Mouse (Mus musculus) neural tube, embryonic 13.5 days (tissue): ENCODE results near the gene Amer2. TPM values are rescaled to one million over a fixed set of nuclear protein-coding genes. Genes with fewer than 3 reads are reported as not detected.
A peak's percentile ranks its signal among the peaks of the same experiment; 100 is the strongest.

Experiments used
- ATAC-seq: fragments of 200-750 bp; cut with Nextera tagmentation; 2 replicates; pipeline ENCODE4 v1.8.0; 2017; ENCODE audit warnings: low read depth, mild to moderate bottlenecking, moderate TSS enrichment, moderate library complexity
- H3K27ac ChIP-seq: fragments of 300-500 bp; sonication (generic); replicated peaks from 2 replicates; pipeline ENCODE4 v1.5.1; 2015; ENCODE audit warnings: moderate library complexity, mild to moderate bottlenecking, inconsistent platforms
- H3K27me3 ChIP-seq: fragments of 300-500 bp; sonication (generic); 2 replicates; pipeline ENCODE4 v1.6.1; 2015; ENCODE audit warnings: mild to moderate bottlenecking, inconsistent platforms
- H3K36me3 ChIP-seq: fragments of 300-500 bp; sonication (generic); 2 replicates; pipeline ENCODE4 v1.6.1; 2015; ENCODE audit warnings: mild to moderate bottlenecking, inconsistent platforms
- H3K4me1 ChIP-seq: fragments of 300-500 bp; sonication (generic); replicated peaks from 2 replicates; pipeline ENCODE4 v1.6.1; 2015; ENCODE audit warnings: inconsistent platforms
- H3K4me2 ChIP-seq: fragments of 300-500 bp; sonication (generic); 2 replicates; pipeline ENCODE4 v1.6.1; 2015; ENCODE audit warnings: inconsistent platforms, mild to moderate bottlenecking, moderate library complexity
- H3K4me3 ChIP-seq: fragments of 300-500 bp; sonication (generic); 2 replicates; pipeline ENCODE4 v1.5.1; 2015; ENCODE audit warnings: mild to moderate bottlenecking, inconsistent platforms
- H3K9ac ChIP-seq: fragments of 300-500 bp; sonication (generic); 2 replicates; pipeline ENCODE4 v1.6.1; 2015; ENCODE audit warnings: moderate library complexity, mild to moderate bottlenecking, inconsistent platforms
- H3K9me3 ChIP-seq: fragments of 300-500 bp; sonication (generic); 2 replicates; pipeline ENCODE4 v1.6.1; 2016; ENCODE audit warnings: inconsistent platforms
- WGBS: fragments of 180-500 bp; shearing (Covaris S2); methylation state at CpG from one replicate; pipeline ENCODE4 v1.1.7; 2015; 5-methylcytosine and 5-hydroxymethylcytosine counted together
- polyA plus RNA-seq: library from polyadenylated mRNA; unstranded; fragments of >200 nt; fragmentation: Nextera tagmentation; extraction: Ambion mirVana; gene quantifications from 2 replicates; pipeline ENCODE4 v1.2.1, GENCODE M21; 2015

The Amer2 gene
- polyA plus RNA-seq, 1 experiment from 2014 or later, result 26.7 TPM

GRCm38 (mm10) chr14:60378057-60378565, 5.1 kb downstream of the Amer2 start:
- Histone ChIP-seq H3K4me1 (peaks cover 47% of the 10 kb centered on the region), H3K4me3 (peak overlapping the region; percentile 76), H3K9me3 (no peaks in the 10 kb centered on the region), H3K4me2 (peak overlapping the region; percentile 94), H3K27me3 (peaks cover 6% of the 10 kb centered on the region; the same call in 1 of the 2 replicates), H3K36me3 (no peaks in the 10 kb centered on the region), H3K27ac (peak overlapping the region; percentile 97), H3K9ac (peak overlapping the region; percentile 96)
- under 1% methylated on average over 53 of the region's 53 CpGs for WGBS
- ATAC-seq, result peak; percentile 95

- Histone ChIP-seq H3K4me2 (peak overlapping the region; percentile 94), H3K4me3 (peak overlapping the region; percentile 76), H3K9ac (peak overlapping the region; percentile 96), H3K27ac (peak overlapping the region; percentile 97), H3K27me3 (peaks cover 6% of the 10 kb centered on the region; the same call in 1 of the 2 replicates), H3K4me1 (peaks cover 53% of the 10 kb centered on the region), H3K36me3 (no peaks in the 10 kb centered on the region), H3K9me3 (no peaks in the 10 kb centered on the region)
- under 1% methylated on average over 70 of the region's 77 CpGs for WGBS
- ATAC-seq, result peak; percentile 79
These were observed 5.7 kb downstream of the Amer2 start for GRCm38 (mm10) chr14:60378566-60379322.

- ATAC-seq, result no peak
- Histone ChIP-seq H3K4me3 (peak overlapping the region; percentile 76), H3K27me3 (peaks cover 6% of the 10 kb centered on the region; the same call in 1 of the 2 replicates), H3K4me2 (peak overlapping the region; percentile 94), H3K4me1 (peaks cover 60% of the 10 kb centered on the region), H3K9me3 (no peaks in the 10 kb centered on the region), H3K27ac (peak overlapping the region; percentile 97), H3K36me3 (no peaks in the 10 kb centered on the region), H3K9ac (peak overlapping the region; percentile 96)
- WGBS, result 44% methylated on average over 20 of the region's 20 CpGs
These were observed 6.4 kb downstream of the Amer2 start for GRCm38 (mm10) chr14:60379323-60379957.

- H3K4me3 ChIP-seq, result peak overlapping the region; percentile 76
- peaks cover 6% of the 10 kb centered on the region; the same call in 1 of the 2 replicates for H3K27me3 ChIP-seq
- no peaks in the 10 kb centered on the region for H3K9me3 ChIP-seq
- H3K4me1 ChIP-seq, result peaks cover 65% of the 10 kb centered on the region
- H3K4me2 ChIP-seq, result peak overlapping the region; percentile 94
- H3K36me3 ChIP-seq, result no peaks in the 10 kb centered on the region
- no peak for ATAC-seq
- H3K9ac ChIP-seq, result peak overlapping the region; percentile 96
- WGBS, result 86% methylated on average over 8 of the region's 8 CpGs
- peak overlapping the region; percentile 97 for H3K27ac ChIP-seq
These were observed 6.9 kb downstream of the Amer2 start for GRCm38 (mm10) chr14:60379958-60380330.

GRCm38 (mm10) chr14:60381671-60382070, 8.6 kb downstream of the Amer2 start:
- 51% methylated on average over 4 of the region's 4 CpGs for WGBS
- peaks cover 81% of the 10 kb centered on the region for H3K4me1 ChIP-seq
- no peak for ATAC-seq
- H3K27me3 ChIP-seq, result no peaks in the 10 kb centered on the region; the same call in 1 of the 2 replicates
- H3K36me3 ChIP-seq, result no peaks in the 10 kb centered on the region; the same call in 1 of the 2 replicates
- H3K4me2 ChIP-seq, result peak overlapping the region; percentile 94
- peak overlapping the region; percentile 62 for H3K9ac ChIP-seq
- no peaks in the 10 kb centered on the region for H3K9me3 ChIP-seq
- H3K27ac ChIP-seq, result no peak overlapping the region
- H3K4me3 ChIP-seq, result peak overlapping the region; percentile 76

- Histone ChIP-seq H3K4me2 (peak overlapping the region; percentile 94), H3K4me1 (peaks cover 80% of the 10 kb centered on the region), H3K4me3 (0 out of 2 replicates have a peak overlapping the region, but pooled peaks have one; percentile 1), H3K9ac (no peak overlapping the region), H3K27me3 (no peaks in the 10 kb centered on the region), H3K27ac (no peak overlapping the region), H3K9me3 (no peaks in the 10 kb centered on the region), H3K36me3 (no peaks in the 10 kb centered on the region; the same call in 1 of the 2 replicates)
- 67% methylated on average over 7 of the region's 7 CpGs for WGBS
- ATAC-seq, result no peak
These were observed 10.8 kb downstream of the Amer2 start for GRCm38 (mm10) chr14:60383816-60384215.

- H3K4me3 ChIP-seq, result 0 out of 2 replicates have a peak overlapping the region, but pooled peaks have one; percentile 1
- no peaks in the 10 kb centered on the region; the same call in 1 of the 2 replicates for H3K36me3 ChIP-seq
- ATAC-seq, result no peak
- 90% methylated on average over 7 of the region's 7 CpGs for WGBS
- H3K27ac ChIP-seq, result no peak overlapping the region
- H3K9me3 ChIP-seq, result no peaks in the 10 kb centered on the region
- H3K4me2 ChIP-seq, result peak overlapping the region; percentile 94
- peaks cover 80% of the 10 kb centered on the region for H3K4me1 ChIP-seq
- no peak overlapping the region for H3K9ac ChIP-seq
- no peaks in the 10 kb centered on the region for H3K27me3 ChIP-seq
These were observed 11.2 kb downstream of the Amer2 start for GRCm38 (mm10) chr14:60384269-60384668.

GRCm38 (mm10) chr14:60385079-60385643, 12.1 kb downstream of the Amer2 start:
- peak overlapping the region; percentile 94; the same call in 1 of the 2 replicates for H3K4me2 ChIP-seq
- WGBS, result 34% methylated on average over 6 of the region's 6 CpGs
- H3K9ac ChIP-seq, result 0 out of 2 replicates have a peak overlapping the region, but pooled peaks have one; percentile 6
- no peaks in the 10 kb centered on the region; the same call in 1 of the 2 replicates for H3K36me3 ChIP-seq
- 0 out of 2 replicates have a peak overlapping the region, but pooled peaks have one; percentile 1 for H3K4me3 ChIP-seq
- H3K9me3 ChIP-seq, result no peaks in the 10 kb centered on the region
- ATAC-seq, result 0 out of 2 replicates have a peak, but pooled peaks have one; percentile 15
- peaks cover 73% of the 10 kb centered on the region for H3K4me1 ChIP-seq
- no peak overlapping the region; the same call in 1 of the 2 replicates for H3K27ac ChIP-seq
- no peaks in the 10 kb centered on the region for H3K27me3 ChIP-seq

- Histone ChIP-seq H3K4me2 (no peak overlapping the region), H3K27ac (no peak overlapping the region), H3K4me1 (peaks cover 60% of the 10 kb centered on the region), H3K4me3 (no peak overlapping the region), H3K9me3 (no peaks in the 10 kb centered on the region), H3K9ac (no peak overlapping the region), H3K36me3 (no peaks in the 10 kb centered on the region; the same call in 1 of the 2 replicates), H3K27me3 (no peaks in the 10 kb centered on the region)
- ATAC-seq, result no peak
- 76% methylated on average over 6 of the region's 6 CpGs for WGBS
These were observed 13.8 kb downstream of the Amer2 start for GRCm38 (mm10) chr14:60386591-60387501.

GRCm38 (mm10) chr14:60388332-60388731, 15.3 kb downstream of the Amer2 start:
- no peaks in the 10 kb centered on the region; the same call in 1 of the 2 replicates for H3K36me3 ChIP-seq
- ATAC-seq, result no peak
- H3K27ac ChIP-seq, result no peak overlapping the region
- H3K27me3 ChIP-seq, result no peaks in the 10 kb centered on the region
- no peaks in the 10 kb centered on the region for H3K9me3 ChIP-seq
- H3K9ac ChIP-seq, result no peak overlapping the region
- WGBS, result 70% methylated on average over 2 of the region's 2 CpGs
- H3K4me2 ChIP-seq, result no peak overlapping the region
- no peak overlapping the region for H3K4me3 ChIP-seq
- H3K4me1 ChIP-seq, result peaks cover 45% of the 10 kb centered on the region

- H3K27ac ChIP-seq, result no peak overlapping the region
- H3K36me3 ChIP-seq, result no peaks in the 10 kb centered on the region
- ATAC-seq, result no peak
- H3K4me2 ChIP-seq, result no peak overlapping the region
- no peaks in the 10 kb centered on the region for H3K9me3 ChIP-seq
- no peak overlapping the region for H3K9ac ChIP-seq
- peaks cover 8% of the 10 kb centered on the region for H3K4me1 ChIP-seq
- no peak overlapping the region for H3K4me3 ChIP-seq
- WGBS, result 51% methylated on average over 2 of the region's 2 CpGs
- no peaks in the 10 kb centered on the region for H3K27me3 ChIP-seq
These were observed 19.1 kb downstream of the Amer2 start for GRCm38 (mm10) chr14:60392202-60392601.
